Mouse (Mus musculus): ENCODE data around the gene Spen.
"Not testable (repeated sequence)": the region's sequence is repeated elsewhere in the genome, so short reads cannot be mapped to it uniquely, and the experiment has no call there.

The Spen gene

DNA sequence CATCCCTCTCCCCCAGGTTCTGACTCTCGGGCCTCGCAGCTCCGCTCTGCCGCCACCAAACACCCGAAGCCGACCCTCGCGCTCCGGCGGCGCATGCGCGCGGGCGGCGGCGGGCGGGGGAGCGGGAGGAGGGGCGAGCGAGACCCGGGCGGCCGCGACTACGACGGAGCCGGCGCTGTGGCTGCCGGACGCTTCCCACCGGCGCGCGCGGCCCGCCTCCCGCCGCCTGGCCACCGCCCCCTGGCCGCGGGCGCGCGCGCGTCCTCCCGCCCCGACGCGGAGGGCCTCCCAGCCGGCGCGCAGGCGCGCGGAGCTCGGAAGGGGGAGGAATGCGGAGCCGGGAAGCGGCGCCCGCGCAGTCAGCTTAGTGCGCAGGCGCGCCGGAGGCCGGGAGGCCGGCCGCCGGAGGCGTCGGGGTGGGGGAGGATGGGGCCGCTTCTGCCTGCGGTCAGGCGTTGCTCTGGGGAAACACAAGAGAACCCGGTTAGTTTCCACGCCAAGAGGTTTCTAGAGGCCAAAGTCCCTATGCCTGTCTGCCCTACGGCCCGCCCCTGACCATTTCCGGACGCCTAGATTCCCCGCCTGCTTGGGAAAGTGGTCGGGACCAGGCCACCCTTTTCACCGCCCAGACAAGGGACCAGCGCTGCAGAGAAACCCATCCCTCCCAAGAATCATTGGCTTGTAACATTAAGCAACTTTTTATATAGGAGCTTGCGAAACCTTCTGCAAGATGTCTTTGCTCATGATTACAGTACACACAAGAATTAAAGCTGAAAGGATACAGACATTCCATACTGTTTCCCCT lies at the start of gene Spen:
Spen (minus strand) TSS at position 190 of the 805 bp plus-strand sequence.
- DNase-seq, result peak; percentile 91

- no peak for DNase-seq
These were observed 45.5 kb upstream of the Spen start for GRCm38 (mm10) chr4:141583919-141584318.

DNA sequence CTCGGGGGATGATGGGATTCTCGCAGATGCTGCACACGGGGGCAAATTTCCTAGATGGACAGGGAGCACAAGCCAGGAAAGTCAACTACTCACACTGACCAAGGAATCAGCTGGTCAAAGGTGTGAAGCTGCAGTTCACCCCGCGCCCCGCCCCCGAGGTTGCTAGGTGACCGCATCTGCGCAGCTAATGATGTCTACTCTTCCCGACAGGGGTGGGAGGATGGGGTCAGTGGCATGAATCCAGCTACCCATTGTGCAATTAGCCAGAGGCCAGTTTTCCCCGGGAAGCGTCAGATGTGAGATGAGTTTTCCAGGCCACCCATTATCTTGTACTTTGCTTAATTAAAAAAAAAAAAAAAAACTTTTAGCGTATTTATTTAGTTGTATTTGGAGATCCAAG lies 42.7 kb upstream of the Spen start:
- no peak for DNase-seq

DNA sequence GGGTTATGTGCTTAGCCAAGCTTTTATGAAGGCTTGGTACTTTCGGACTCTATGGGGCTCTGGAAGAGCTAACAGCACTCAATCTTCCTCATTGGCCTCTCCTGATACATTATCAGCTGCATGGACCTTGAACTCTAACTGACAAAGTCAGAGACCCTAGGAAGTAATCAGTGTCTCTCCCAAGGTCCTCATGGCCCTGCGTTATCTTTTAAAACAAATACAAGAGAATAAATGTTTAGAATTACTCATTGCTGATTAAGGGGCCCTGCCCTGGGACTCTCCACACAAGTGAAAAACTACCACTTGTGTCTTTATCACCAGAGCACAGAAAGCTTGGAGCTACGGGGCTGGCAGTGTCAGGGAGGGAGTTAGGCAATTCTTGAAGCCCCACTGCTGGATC lies 40.4 kb upstream of the Spen start:
- no peak for DNase-seq

GRCm38 (mm10) chr4:141576877-141577276 lies 38.5 kb upstream of the Spen start:
- DNase-seq, result no peak

- no peak for DNase-seq
These were observed 38.0 kb upstream of the Spen start for GRCm38 (mm10) chr4:141576404-141576803.

DNA sequence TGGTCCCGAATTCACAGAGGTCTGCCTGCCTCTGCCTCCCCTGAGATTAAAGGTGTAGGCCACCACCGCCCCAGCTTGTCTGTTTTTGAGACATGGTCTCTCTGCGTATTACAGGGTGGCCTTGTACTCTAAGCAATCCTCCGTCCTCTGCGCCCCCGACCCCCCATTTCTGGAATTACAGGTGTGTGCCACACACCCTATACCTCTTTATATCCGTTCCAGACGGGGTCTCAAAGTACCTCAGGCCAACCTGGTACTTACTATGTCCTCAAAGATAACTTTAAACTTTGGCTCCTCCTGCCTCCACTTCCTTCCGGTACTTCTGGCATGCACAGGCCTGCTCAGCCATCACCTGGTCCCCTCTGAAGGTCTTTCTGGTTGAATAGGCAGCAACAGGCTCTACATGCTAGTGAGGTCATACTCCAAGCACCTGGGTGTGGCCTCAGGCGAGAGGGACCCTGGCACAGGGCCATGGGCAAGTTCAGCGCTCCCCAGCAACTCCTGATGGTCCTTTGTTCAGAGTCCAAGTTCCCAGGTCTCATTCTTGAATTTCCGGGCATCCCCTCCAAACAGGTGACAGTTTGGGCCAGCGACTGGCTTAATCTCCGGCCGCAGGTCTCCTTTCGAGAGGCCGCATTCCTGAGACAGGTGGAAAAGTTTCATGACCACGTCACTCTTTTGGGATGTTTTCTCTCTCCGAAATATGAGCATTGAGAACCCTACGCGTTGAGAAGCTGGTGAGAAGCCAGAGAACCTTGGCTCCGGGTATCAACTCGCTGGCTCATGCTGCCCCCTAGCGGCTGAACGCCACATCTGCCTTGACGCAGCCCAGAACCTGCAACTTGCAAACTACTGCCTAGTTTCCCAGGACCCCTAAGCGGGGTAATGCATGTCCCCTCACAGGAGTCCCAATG lies 36.6 kb upstream of the Spen start:
- DNase-seq, result peak; percentile 96

DNA sequence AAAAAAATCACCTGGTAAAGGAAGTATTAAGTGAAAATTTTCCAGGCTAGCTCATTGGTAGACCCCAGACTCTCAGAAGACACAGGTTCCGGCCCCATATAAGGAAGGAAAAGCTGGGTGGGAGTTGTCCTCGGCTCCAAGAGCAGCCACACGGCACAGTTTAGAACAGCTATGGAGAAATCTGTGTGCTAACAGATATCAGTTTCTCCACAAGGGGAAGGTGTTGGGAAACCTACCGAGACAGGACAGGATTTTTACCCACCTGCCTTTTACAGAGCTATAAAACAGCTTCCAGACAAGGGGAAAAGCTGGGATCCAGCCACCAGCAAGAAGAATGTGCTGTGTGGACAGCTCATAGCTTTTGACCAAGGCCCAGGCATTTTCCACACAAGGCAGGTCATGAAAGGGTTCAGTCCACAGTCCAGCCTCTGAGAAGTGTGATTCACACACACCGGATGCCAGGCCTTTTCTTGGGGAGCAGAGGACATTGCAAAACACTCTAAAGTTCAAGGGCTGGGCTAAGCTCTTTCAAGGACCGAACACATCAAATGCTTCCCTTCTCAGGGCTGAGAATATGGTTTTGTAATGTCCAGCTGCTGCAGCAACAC lies 35.1 kb upstream of the Spen start:
- DNase-seq, result no peak

- DNase-seq, result no peak
These were observed 34.4 kb upstream of the Spen start for GRCm38 (mm10) chr4:141572668-141573358.

DNA sequence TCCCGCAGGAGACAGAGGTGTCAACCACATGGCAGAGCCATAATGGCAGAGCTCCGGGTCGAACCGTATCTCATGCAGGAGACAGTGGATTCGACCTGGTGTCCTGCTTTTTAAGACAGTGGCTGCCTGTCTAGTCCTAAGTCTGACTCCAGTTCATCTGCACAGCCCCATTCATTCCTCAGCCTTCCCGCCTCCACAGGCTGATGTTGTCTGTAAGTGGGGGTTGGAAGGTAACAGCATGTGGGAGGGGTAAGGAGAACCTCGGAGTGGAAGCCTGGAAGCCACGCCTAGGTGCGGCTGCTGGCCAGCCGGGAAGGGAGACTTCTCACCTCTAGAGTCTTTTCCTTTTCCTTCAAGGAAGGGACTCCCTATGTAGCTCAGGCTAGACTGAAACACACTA lies 33.5 kb upstream of the Spen start:
- DNase-seq, result no peak

GRCm38 (mm10) chr4:141571337-141571739 lies 32.9 kb upstream of the Spen start:
- DNase-seq, result no peak

GRCm38 (mm10) chr4:141570821-141571220 lies 32.4 kb upstream of the Spen start:
- DNase-seq, result no peak

DNA sequence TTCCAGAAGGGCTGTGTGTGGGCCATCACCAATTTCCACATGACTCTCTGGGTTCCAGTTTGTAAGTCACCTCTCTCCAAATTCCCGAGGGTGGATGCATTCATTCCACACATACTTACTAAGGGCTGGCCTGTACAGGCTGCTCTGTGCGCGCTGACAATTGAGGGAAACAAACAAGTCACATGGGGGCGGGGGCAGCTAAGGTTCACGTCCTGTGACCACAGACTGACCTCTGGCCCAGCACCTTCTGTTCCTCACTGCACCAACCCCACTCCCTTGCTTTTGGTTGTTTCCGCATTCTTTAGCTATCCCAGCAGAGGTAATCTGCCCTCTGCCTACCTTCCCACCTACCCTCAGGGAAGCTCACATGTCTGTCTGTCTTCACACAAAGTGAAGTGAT lies 31.6 kb upstream of the Spen start:
- DNase-seq, result no peak

GRCm38 (mm10) chr4:141568966-141569365 lies 30.6 kb upstream of the Spen start:
- no peak for DNase-seq

- DNase-seq, result not testable (repeated sequence)
These were observed 28.8 kb upstream of the Spen start for GRCm38 (mm10) chr4:141567174-141567573.

- no peak for DNase-seq
These were observed 27.8 kb upstream of the Spen start for GRCm38 (mm10) chr4:141566187-141566586.

DNA sequence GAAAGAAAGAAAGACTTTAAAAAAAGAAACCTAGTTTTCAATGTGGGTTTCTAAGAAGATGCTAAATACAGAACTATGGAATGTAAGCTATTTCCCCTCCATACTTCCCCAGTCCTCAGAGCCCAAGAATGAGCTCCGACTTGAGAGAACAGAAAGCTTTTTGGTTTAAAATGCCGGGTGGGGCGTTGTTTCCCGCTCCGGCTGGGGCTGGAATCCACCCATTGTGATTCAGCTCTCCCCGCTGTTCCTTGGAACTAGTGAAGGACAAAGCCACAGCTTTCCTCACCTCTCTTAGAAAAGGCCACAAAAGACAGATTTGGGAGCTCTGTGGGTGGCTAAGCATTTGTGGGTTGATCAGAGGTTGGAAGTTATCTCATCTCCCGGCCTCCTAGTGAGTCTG lies 26.9 kb upstream of the Spen start:
- DNase-seq, result no peak

GRCm38 (mm10) chr4:141564660-141565059 lies 26.3 kb upstream of the Spen start:
- DNase-seq, result no peak

GRCm38 (mm10) chr4:141564209-141564608 lies 25.8 kb upstream of the Spen start:
- DNase-seq, result no peak

DNA sequence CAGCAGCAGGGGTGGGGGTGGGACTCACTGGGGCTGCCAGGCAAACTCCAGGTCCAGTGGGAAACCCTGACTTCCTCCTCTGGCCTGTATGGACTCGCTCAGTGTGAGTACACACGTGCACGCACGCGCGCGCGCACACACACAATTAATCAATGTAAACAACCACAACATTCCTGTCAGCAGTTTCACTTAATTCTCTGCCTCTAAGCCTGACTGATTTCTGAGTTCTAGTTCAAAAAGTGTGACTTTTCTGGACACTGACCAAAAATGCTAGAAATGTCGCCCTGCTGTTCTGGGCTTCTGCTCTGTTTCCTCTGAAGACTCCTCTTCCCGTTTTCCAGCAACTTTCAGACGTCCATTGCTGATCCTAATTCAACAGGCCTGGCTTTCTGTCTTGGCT lies 23.9 kb upstream of the Spen start:
- DNase-seq, result no peak

DNA sequence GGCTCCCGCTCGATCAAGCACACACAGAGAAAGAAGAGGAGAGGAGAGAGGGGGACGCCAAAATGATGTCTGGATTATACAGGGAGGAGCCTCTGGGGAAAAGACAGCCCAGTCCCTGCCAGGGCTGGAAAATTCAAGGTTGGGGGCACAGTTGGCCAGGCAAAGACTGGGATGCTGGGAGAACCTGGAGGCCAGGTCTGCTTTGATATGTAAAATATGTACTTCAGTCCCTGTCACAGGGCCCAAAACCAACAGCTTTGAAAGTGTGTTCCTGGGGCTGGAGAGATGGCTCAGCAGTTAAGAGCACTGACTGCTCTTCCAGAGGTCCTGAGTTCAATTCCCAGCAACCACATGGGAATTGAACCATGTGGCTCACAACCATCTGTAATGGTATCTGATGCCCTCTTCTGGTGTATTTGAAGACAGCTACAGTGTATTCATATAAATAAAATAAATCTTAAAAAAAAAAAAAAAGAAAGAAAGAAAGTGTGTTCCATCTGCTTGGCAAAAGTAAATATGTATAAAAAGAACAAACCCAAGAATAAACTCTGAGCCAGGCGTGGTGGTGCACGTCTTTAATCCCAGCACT lies 23.0 kb upstream of the Spen start:
- not testable (repeated sequence) for DNase-seq

- DNase-seq, result peak; percentile 73
These were observed 21.5 kb upstream of the Spen start for GRCm38 (mm10) chr4:141559898-141560263.
